Mouse (Mus musculus) hindbrain, embryonic 12.5 days (tissue): Measurements from ENCODE around the gene Gnai1. TPM values are rescaled to one million over a fixed set of nuclear protein-coding genes. Genes with fewer than 3 reads are reported as not detected.

ENCODE experiments used
- ATAC-seq: fragments of 200-750 bp; cut with Nextera tagmentation; 2 replicates; pipeline ENCODE4 v1.8.0; 2017; ENCODE audit warnings: moderate TSS enrichment; ENCODE audit not compliant: low FRiP score
- H3K27ac ChIP-seq: fragments of 300-500 bp; sonication (generic); 2 replicates; pipeline ENCODE4 v1.5.1; 2016; ENCODE audit warnings: mild to moderate bottlenecking
- H3K27me3 ChIP-seq: fragments of 300-500 bp; sonication (generic); 2 replicates; pipeline ENCODE4 v1.6.1; 2016; ENCODE audit warnings: mild to moderate bottlenecking
- H3K36me3 ChIP-seq: fragments of 300-500 bp; sonication (generic); 2 replicates; pipeline ENCODE4 v1.6.1; 2016; ENCODE audit warnings: mild to moderate bottlenecking
- H3K4me1 ChIP-seq: fragments of 300-500 bp; sonication (generic); 2 replicates; pipeline ENCODE4 v1.6.1; 2016
- H3K4me2 ChIP-seq: fragments of 300-500 bp; sonication (generic); replicated peaks from 2 replicates; pipeline ENCODE4 v1.6.1; 2016; ENCODE audit warnings: mild to moderate bottlenecking
- H3K4me3 ChIP-seq: fragments of 300-500 bp; sonication (generic); 2 replicates; pipeline ENCODE4 v1.5.1; 2016; ENCODE audit warnings: mild to moderate bottlenecking
- H3K9ac ChIP-seq: fragments of 300-500 bp; sonication (generic); 2 replicates; pipeline ENCODE4 v1.6.1; 2016; ENCODE audit warnings: mild to moderate bottlenecking, moderate library complexity
- H3K9me3 ChIP-seq: fragments of 300-500 bp; sonication (generic); replicated peaks from 2 replicates; pipeline ENCODE4 v1.6.1; 2016; ENCODE audit warnings: mild to moderate bottlenecking
- WGBS: fragments of 180-500 bp; shearing (Covaris S2); methylation state at CpG from one replicate; pipeline ENCODE4 v1.1.7; 2016; 5-methylcytosine and 5-hydroxymethylcytosine counted together
- polyA plus RNA-seq: library from polyadenylated mRNA; unstranded; fragments of >200 nt; fragmentation: Nextera tagmentation; extraction: Ambion mirVana; gene quantifications from 2 replicates; pipeline ENCODE4 v1.2.1, GENCODE M21; 2016

Gene Gnai1
- polyA plus RNA-seq, 1 experiment from 2014 or later = 32.6 TPM

GRCm38 (mm10) chr5:18332256-18332655, 27.9 kb downstream of the Gnai1 start:
- no peak overlapping the region for H3K4me3 ChIP-seq
- H3K36me3 ChIP-seq = no peaks in the 10 kb centered on the region
- H3K4me1 ChIP-seq = no peaks in the 10 kb centered on the region
- H3K27ac ChIP-seq = no peak overlapping the region
- no peak overlapping the region for H3K4me2 ChIP-seq
- H3K9ac ChIP-seq = no peak overlapping the region
- no peaks in the 10 kb centered on the region for H3K9me3 ChIP-seq
- no peak for ATAC-seq
- WGBS = 100% methylated on average over 5 of the region's 5 CpGs
- H3K27me3 ChIP-seq = no peaks in the 10 kb centered on the region

- no peaks in the 10 kb centered on the region for H3K4me1 ChIP-seq
- H3K9ac ChIP-seq = no peak overlapping the region
- no peak for ATAC-seq
- H3K4me3 ChIP-seq = no peak overlapping the region
- no peaks in the 10 kb centered on the region for H3K36me3 ChIP-seq
- no peak overlapping the region for H3K27ac ChIP-seq
- no peak overlapping the region for H3K4me2 ChIP-seq
- H3K9me3 ChIP-seq = no peaks in the 10 kb centered on the region
- no peaks in the 10 kb centered on the region for H3K27me3 ChIP-seq
- WGBS = 59% methylated on average over 8 of the region's 8 CpGs
These were observed 29.4 kb downstream of the Gnai1 start for GRCm38 (mm10) chr5:18330726-18331125.

GRCm38 (mm10) chr5:18326159-18326558, 34.0 kb downstream of the Gnai1 start:
- no peak for ATAC-seq
- Histone ChIP-seq H3K27me3 (no peaks in the 10 kb centered on the region), H3K9ac (no peak overlapping the region), H3K27ac (no peak overlapping the region), H3K4me1 (no peaks in the 10 kb centered on the region), H3K4me3 (no peak overlapping the region), H3K4me2 (no peak overlapping the region), H3K9me3 (no peaks in the 10 kb centered on the region), H3K36me3 (no peaks in the 10 kb centered on the region)
- WGBS = 69% methylated on average over 6 of the region's 6 CpGs

GRCm38 (mm10) chr5:18323534-18323933, 36.6 kb downstream of the Gnai1 start:
- WGBS = 63% methylated on average over 9 of the region's 9 CpGs
- no peaks in the 10 kb centered on the region for H3K9me3 ChIP-seq
- no peak overlapping the region for H3K9ac ChIP-seq
- H3K4me3 ChIP-seq = no peak overlapping the region
- no peak overlapping the region for H3K4me2 ChIP-seq
- H3K4me1 ChIP-seq = no peaks in the 10 kb centered on the region
- H3K27me3 ChIP-seq = no peaks in the 10 kb centered on the region
- no peaks in the 10 kb centered on the region for H3K36me3 ChIP-seq
- no peak for ATAC-seq
- no peak overlapping the region for H3K27ac ChIP-seq

GRCm38 (mm10) chr5:18321661-18322060, 38.5 kb downstream of the Gnai1 start:
- Histone ChIP-seq H3K4me1 (no peaks in the 10 kb centered on the region), H3K27me3 (no peaks in the 10 kb centered on the region), H3K9me3 (no peaks in the 10 kb centered on the region), H3K27ac (no peak overlapping the region), H3K4me3 (no peak overlapping the region), H3K9ac (no peak overlapping the region), H3K36me3 (no peaks in the 10 kb centered on the region), H3K4me2 (no peak overlapping the region)
- ATAC-seq = no peak
- 69% methylated on average over 3 of the region's 3 CpGs for WGBS

- WGBS = 78% methylated on average over 4 of the region's 4 CpGs
- no peaks in the 10 kb centered on the region for H3K9me3 ChIP-seq
- no peak overlapping the region for H3K27ac ChIP-seq
- no peaks in the 10 kb centered on the region for H3K27me3 ChIP-seq
- H3K4me1 ChIP-seq = no peaks in the 10 kb centered on the region
- H3K36me3 ChIP-seq = no peaks in the 10 kb centered on the region
- H3K4me3 ChIP-seq = no peak overlapping the region
- no peak overlapping the region for H3K4me2 ChIP-seq
- H3K9ac ChIP-seq = no peak overlapping the region
- no peak for ATAC-seq
These were observed 41.3 kb downstream of the Gnai1 start for GRCm38 (mm10) chr5:18318846-18319245.

- no peak overlapping the region for H3K4me3 ChIP-seq
- no peaks in the 10 kb centered on the region for H3K27me3 ChIP-seq
- H3K4me1 ChIP-seq = no peaks in the 10 kb centered on the region
- no peak overlapping the region for H3K9ac ChIP-seq
- H3K27ac ChIP-seq = no peak overlapping the region
- H3K36me3 ChIP-seq = 0 out of 2 replicates have a peak, but pooled peaks cover 2% of the 10 kb centered on the region
- no peak for ATAC-seq
- 77% methylated on average over 1 of the region's 1 CpGs for WGBS
- no peaks in the 10 kb centered on the region for H3K9me3 ChIP-seq
- no peak overlapping the region for H3K4me2 ChIP-seq
These were observed 52.8 kb downstream of the Gnai1 start for GRCm38 (mm10) chr5:18307229-18307804.

GRCm38 (mm10) chr5:18296584-18296983, 63.6 kb downstream of the Gnai1 start:
- Histone ChIP-seq H3K36me3 (no peaks in the 10 kb centered on the region), H3K4me2 (no peak overlapping the region), H3K27me3 (no peaks in the 10 kb centered on the region), H3K4me3 (no peak overlapping the region), H3K9me3 (no peaks in the 10 kb centered on the region), H3K9ac (no peak overlapping the region), H3K4me1 (no peaks in the 10 kb centered on the region), H3K27ac (no peak overlapping the region)
- no peak for ATAC-seq
- 80% methylated on average over 2 of the region's 2 CpGs for WGBS

- Histone ChIP-seq H3K9me3 (no peaks in the 10 kb centered on the region), H3K27ac (no peak overlapping the region), H3K36me3 (no peaks in the 10 kb centered on the region), H3K4me2 (no peak overlapping the region), H3K9ac (no peak overlapping the region), H3K4me3 (no peak overlapping the region), H3K4me1 (no peaks in the 10 kb centered on the region), H3K27me3 (no peaks in the 10 kb centered on the region)
- 48% methylated on average over 5 of the region's 5 CpGs for WGBS
- peak; percentile 74 for ATAC-seq
These were observed 67.4 kb downstream of the Gnai1 start for GRCm38 (mm10) chr5:18292744-18293143.

GRCm38 (mm10) chr5:18289530-18289929, 70.6 kb downstream of the Gnai1 start:
- Histone ChIP-seq H3K4me3 (no peak overlapping the region), H3K9ac (no peak overlapping the region), H3K27ac (no peak overlapping the region), H3K36me3 (no peaks in the 10 kb centered on the region), H3K4me2 (no peak overlapping the region), H3K9me3 (no peaks in the 10 kb centered on the region), H3K4me1 (no peaks in the 10 kb centered on the region), H3K27me3 (no peaks in the 10 kb centered on the region)
- ATAC-seq = no peak
- 82% methylated on average over 4 of the region's 4 CpGs for WGBS

GRCm38 (mm10) chr5:18288694-18289093, 71.5 kb downstream of the Gnai1 start:
- no peak for ATAC-seq
- Histone ChIP-seq H3K27me3 (no peaks in the 10 kb centered on the region), H3K36me3 (no peaks in the 10 kb centered on the region), H3K27ac (no peak overlapping the region), H3K4me2 (no peak overlapping the region), H3K4me3 (no peak overlapping the region), H3K4me1 (no peaks in the 10 kb centered on the region), H3K9ac (no peak overlapping the region), H3K9me3 (no peaks in the 10 kb centered on the region)
- 86% methylated on average over 7 of the region's 7 CpGs for WGBS

- Histone ChIP-seq H3K9ac (no peak overlapping the region), H3K27me3 (no peaks in the 10 kb centered on the region), H3K4me1 (no peaks in the 10 kb centered on the region), H3K4me2 (no peak overlapping the region), H3K36me3 (no peaks in the 10 kb centered on the region), H3K9me3 (no peaks in the 10 kb centered on the region), H3K4me3 (no peak overlapping the region), H3K27ac (no peak overlapping the region)
- 78% methylated on average over 3 of the region's 3 CpGs for WGBS
- ATAC-seq = no peak
These were observed 72.1 kb downstream of the Gnai1 start for GRCm38 (mm10) chr5:18288079-18288478.

- H3K27ac ChIP-seq = no peak overlapping the region
- no peaks in the 10 kb centered on the region for H3K36me3 ChIP-seq
- no peaks in the 10 kb centered on the region for H3K9me3 ChIP-seq
- H3K4me3 ChIP-seq = no peak overlapping the region
- H3K9ac ChIP-seq = no peak overlapping the region
- WGBS = 93% methylated on average over 3 of the region's 3 CpGs
- no peaks in the 10 kb centered on the region for H3K27me3 ChIP-seq
- H3K4me2 ChIP-seq = no peak overlapping the region
- H3K4me1 ChIP-seq = no peaks in the 10 kb centered on the region
- ATAC-seq = no peak
These were observed 78.1 kb downstream of the Gnai1 start for GRCm38 (mm10) chr5:18282095-18282494.
